Mouse (Mus musculus) R1 (cell line): ENCODE data around the gene Xrn1.

Experiments
- DNase-seq: peaks from one replicate; pipeline ENCODE4 v3.0.0-alpha.2; 2018; ENCODE audit warnings: low read depth, low spot score

Gene Xrn1

DNA sequence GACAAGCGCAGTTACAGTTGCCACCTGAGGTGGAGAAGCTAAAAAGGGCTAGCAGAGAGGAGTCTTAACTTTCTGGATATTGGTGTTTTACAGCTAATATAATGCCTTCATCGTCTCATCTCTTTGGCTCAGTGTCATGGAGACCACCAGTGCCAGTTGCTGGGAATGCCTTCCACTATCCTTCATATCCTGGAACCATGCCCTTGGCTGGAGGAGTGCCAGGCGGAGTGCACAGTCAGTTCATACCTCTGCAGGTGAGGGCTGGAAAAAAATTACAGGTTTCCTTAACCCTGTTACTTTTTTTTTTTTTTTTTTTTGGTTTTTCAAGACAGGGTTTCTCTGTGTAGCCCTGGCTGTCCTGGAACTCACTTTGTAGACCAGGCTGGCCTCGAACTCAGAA lies 96.9 kb downstream of the Xrn1 start:
- no peak for DNase-seq

- DNase-seq: no peak
Measured at GRCm38 (mm10) chr9:96054878-96055277, 100.3 kb downstream of the Xrn1 start.

DNA sequence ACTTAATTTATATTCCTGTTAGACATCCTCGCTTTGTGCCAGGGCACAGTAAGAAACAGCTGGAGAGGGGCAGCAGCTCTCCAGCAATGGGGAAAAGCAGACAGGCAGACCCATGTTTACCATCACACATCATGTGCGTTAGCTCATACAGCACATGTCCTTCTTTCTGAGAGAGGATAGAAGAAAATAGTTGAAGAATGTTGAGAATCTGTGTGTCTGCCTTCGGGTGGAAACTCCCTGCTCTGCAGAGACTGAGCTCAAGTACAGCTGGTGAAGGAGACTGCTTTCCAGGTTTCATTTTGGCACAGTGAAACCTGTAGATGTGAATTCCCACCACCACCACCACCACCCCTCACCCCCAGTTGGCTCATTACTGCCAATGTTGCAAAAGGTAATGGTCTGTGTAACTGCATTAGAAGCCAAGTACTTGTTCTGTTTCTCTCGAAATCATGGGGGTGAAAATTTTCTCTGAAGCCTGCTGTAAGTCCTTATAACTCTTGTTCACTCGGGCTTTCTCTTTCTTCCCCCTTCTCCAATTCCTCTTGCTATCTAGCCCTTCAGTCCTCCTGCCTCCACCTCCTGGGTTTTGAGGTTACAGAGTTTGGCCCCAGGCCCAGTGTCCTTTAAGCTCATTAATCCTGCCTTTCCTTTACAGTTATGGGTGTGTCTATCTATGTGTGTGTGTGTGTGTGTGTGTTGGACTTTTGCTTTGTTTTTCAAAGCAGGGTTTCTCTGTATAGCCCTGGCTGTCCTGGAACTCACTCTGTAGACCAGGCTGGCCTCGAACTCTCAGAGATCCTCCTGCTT lies 102.1 kb downstream of the Xrn1 start:
- DNase-seq: no peak

DNA sequence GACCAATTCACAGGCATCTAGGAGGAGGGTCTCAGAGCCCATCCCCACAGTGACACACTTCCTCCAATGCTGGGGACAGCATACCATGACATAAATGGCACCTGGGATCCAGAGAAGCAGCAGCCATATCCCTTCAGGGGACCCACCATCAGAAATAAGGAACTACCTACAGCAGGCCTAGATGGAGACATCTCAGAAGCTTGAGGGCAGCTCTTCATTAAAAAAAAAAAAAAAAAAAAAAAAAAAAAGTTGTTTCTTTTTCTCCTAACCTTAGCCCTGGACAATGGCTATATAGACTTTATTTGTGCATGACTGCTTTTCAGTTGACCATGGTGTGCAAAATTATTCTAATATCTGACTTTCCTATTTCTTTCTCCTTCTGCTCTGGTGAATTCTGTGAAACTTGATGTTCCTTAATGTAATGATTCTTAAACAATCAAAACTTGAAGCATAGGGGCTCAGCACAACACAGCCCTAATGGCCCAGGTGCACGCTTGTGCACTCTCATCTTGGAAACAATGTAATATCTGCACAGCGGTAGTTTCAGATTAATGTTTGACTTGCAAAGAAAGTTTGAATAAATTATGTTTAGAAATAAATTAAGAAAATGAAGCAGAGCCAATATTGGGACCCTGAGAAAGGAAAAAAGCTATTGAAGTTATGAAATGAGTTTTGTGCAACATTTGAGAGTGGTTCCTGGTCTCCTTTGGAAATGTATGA lies 108.7 kb downstream of the Xrn1 start:
- no peak for DNase-seq

DNA sequence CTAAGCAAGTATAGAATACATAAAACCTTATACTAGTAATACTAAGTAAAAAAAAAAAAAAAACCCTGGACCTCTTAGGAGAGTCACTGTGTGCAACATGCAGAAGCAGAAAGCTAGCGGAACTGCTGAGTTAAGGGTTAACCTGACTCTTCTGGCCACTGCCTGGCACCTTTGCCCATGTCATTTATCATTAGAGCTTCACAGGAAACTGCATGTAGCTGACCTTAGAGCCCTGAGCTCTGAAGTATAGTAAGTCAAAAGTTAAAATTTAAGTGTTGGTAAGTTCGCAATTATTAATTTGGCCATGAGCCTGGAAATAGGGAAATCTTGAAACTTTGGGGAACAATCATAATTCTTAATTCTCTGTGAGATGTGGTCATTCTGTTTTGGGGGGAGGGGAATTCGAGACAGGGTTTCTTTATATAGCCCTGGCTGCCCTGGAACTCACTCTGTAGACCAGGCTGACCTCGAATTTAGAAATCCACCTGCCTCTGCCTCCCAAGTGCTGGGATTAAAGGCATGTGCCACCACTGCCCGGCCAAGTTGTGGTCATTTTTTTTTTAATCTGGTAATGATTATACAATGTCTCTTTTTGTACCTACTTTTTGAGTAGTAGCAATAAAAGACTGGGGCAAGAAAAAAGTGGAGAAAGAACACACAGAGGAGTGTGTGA lies 109.4 kb downstream of the Xrn1 start:
- no peak for DNase-seq

- no peak for DNase-seq
Measured at GRCm38 (mm10) chr9:96067507-96067906, 112.9 kb downstream of the Xrn1 start.

- no peak for DNase-seq
Measured at GRCm38 (mm10) chr9:96078752-96079315, 124.3 kb downstream of the Xrn1 start.

DNA sequence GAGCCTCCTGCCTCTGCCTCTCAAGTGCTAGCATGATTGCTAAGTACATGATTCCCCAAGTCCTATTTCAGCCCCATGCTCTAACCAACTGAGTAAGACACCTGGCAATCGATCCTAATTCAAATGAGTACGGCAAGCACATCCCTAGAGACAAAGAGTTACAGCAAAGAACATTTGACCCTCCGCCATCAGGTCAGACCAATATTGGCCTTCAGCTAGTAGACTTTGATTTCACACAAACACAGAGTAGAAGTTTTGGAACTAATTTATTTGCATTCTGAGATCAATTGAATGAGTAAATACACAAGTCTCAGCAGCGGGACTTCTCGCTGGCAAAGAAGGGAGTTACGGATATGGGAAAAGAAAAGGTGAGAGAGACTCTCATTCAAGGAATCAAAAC lies 130.7 kb downstream of the Xrn1 start:
- DNase-seq: no peak

- peak; percentile 56 for DNase-seq
Measured at GRCm38 (mm10) chr9:96087671-96088070, 133.1 kb downstream of the Xrn1 start.

DNA sequence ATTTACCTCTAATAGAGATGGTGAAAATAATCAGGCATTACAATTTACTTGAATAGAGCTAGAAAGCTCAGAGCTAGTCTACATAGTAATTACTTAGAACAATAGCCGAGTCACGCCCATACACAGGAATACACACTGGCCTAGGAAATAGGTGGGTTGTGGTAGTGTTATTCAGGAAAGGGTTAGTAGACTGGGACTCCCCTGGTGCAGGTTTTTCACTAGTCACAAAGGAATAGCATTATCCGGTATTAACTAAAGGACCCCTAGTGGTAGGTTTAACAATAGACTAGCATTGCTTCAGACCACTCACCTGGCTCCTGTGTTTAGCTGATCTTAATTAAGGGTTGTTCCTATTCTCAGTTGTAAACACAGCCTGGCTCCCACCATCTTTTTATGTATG lies 133.9 kb downstream of the Xrn1 start:
- peak; percentile 96 for DNase-seq

- peak; percentile 69 for DNase-seq
Measured at GRCm38 (mm10) chr9:96092637-96093036, 138.1 kb downstream of the Xrn1 start.

DNA sequence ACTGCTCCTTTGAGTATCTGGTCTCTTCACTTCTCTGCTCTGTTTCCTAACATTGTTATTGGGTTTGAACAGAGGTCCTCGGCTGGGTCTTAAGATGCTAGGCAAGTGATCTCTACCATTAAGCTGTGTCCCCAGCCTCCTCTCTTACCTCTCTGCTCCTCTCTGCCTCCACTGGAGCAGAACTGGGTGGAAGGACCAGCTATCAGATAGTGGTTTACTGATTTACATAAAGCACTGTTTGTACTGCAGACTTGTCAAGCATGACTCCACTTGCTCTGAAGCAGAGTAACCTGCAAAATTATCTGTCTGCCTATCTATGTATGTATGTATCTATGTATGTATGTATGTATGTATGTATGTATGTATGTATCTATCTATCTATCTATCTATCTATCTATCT lies 138.7 kb downstream of the Xrn1 start:
- DNase-seq: peak; percentile 61

- DNase-seq: no peak
Measured at GRCm38 (mm10) chr9:96094341-96094740, 139.8 kb downstream of the Xrn1 start.

DNA sequence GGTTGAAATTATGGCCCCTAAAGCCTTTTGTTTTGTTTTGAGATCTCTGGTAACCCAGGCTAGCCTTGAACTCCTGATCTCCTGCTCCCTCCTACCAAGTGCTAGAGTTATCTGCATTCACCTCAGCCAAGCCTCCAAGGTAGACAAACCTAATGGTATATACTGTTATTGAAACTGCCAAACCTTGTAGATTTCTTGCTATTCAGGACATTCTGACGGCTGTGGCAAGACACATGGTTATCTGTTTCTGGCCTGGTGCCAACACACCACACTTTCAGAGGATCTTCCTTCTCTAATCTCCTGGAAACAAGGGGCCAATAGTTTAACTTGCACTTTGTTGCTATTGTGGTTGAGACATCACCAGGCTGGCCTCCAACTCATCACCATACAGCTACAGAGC lies 140.6 kb downstream of the Xrn1 start:
- no peak for DNase-seq

DNA sequence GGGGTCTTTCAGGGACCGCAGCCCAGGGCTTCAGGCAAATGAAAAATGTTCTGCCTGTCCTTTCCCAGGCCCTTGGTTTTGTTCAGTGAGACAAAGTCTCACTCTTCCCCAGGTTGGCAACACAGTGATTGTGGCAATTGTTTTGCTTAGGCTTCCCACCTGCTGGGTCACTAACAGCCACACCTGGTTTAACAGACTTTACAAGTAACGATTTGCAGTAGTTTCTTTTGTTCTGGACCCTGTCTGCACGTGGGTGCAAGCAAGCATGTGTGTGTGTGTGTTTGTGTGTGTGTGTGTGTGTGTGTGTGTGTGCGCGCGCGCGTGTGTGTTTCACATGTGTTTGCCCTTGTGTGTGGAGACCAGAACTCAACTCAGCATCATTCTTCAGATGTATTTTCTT lies 148.3 kb downstream of the Xrn1 start:
- peak; percentile 72 for DNase-seq
